Mouse (Mus musculus): ENCODE measurements around the gene Pnpla8. TPM values are rescaled to one million over a fixed set of nuclear protein-coding genes. Genes with fewer than 3 reads are reported as not detected.
"Not testable (repeated sequence)": the region's sequence is repeated elsewhere in the genome, so short reads cannot be mapped to it uniquely, and the experiment has no call there.

Pnpla8 gene
- total RNA-seq (2015) = 33.1 and 39.6 TPM in 2 replicates
- 32.2 and 35.9 TPM in 2 replicates for total RNA-seq (2017)

DNA sequence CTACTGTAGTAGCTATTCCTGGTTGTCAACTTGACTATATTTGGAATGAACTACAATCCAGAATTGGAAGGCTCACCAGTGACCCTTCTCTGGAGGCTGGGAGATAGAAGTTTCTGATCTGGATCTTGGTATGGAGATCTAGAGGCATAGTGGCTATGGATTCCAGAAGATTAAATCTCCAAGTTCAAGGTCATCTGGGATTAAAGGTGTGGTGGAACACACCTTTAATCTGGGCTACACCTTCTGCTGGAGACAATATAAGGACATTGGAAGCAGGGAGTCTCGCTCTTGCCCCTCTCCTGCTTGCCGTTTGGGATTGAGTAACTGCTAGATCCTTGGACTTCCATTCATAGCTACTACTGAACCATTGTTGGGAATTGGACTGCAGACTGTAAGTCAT lies at the start of gene Pnpla8:
Gene Pnpla8, plus strand, starts transcription at position 301 of the 400 bp plus-strand sequence.
- not testable (repeated sequence) for ATAC-seq (replicated peaks; ENCODE audit: poor library complexity)

DNA sequence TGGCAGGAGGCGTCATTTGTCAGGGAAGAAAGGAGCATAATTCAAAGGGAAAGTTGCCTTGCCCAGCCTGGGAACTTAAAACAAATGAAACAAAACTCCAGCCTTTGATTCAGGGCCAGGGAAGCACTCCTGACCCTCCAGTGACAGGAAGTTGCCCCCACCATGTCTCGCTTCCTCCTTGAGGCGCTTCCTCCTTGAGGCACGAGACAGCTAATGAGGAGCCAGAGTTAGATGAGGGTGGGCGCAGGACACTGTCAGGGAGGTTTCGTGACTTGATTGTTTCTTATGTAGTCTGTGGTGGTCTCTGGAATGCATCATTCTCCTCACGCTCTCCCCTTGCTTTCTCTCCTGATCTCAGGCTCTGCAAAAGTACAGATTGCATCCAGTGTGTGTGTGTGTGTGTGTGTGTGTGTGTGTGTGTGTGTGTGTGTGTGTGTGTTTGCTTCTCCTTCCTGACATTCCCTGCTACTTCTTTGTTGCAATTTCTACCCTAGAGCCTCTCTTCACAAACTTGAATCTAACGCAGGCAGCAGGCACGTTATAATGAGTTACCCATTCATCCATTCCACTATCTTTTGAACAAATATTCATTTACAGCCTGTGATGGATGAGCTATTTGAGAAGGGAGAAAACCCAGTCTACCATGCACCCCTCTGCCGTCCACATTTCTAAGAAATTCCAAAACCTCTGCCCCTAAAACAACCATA lies 44.7 kb upstream of the Pnpla8 start:
- ATAC-seq (replicated peaks; ENCODE audit: poor library complexity) = peak; percentile 93

DNA sequence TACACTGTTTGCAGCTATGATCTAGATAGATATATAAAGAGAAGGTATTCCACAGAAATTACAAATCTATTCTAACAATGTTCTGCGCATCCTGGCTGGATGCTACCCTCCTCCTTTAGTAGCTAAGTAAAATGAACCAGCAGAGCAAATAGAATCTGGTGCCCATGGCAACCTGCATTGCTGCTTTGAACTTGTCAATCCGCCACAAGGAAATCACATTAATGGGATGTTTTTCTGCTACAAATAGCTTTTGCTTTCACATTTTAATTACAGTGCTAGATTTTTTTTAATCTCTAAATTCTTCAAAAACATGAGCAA lies 44.2 kb upstream of the Pnpla8 start:
- ATAC-seq (replicated peaks; ENCODE audit: poor library complexity) = no peak

DNA sequence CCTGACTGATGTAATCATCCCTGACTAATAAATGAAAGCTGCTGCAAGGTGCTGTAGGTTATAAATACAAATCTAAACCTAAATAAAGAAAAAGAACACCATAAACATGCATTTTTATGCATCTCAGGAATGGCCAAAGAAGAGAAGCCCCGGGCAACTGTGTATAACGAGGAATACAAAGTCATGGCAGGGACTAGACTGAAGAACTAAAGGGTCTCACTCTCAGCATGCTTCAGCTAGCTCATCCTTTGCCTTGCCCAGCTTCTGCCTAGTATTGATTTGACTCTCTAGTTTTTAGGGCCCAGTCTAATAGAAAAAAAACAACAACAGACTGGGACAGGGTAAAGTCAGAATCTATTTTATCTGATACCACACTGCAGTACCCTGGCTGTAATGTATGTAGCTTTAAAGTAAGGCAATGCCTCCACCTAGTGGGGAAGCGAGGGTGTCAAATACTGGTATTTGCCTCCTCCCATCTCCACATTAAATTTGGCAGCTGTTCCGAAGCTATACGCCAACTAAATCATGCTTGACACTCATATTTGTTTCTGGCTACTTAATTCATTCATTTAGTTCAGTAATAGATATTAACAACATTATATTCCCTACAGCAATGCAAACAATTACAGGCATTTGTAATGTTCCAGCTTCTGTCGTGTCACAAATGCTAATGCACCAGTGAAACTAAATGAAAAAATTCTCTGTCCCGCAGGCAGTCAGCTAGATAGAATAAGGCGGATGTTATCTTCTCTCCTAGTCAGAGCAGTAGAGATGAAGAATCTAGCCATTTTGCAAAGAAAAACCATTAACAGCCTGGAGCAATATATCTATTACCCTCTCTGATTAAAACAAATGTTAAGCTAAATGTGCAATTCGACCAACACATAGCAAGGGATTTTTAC lies 39.8 kb upstream of the Pnpla8 start:
- ATAC-seq (replicated peaks; ENCODE audit: poor library complexity) = peak; percentile 97

DNA sequence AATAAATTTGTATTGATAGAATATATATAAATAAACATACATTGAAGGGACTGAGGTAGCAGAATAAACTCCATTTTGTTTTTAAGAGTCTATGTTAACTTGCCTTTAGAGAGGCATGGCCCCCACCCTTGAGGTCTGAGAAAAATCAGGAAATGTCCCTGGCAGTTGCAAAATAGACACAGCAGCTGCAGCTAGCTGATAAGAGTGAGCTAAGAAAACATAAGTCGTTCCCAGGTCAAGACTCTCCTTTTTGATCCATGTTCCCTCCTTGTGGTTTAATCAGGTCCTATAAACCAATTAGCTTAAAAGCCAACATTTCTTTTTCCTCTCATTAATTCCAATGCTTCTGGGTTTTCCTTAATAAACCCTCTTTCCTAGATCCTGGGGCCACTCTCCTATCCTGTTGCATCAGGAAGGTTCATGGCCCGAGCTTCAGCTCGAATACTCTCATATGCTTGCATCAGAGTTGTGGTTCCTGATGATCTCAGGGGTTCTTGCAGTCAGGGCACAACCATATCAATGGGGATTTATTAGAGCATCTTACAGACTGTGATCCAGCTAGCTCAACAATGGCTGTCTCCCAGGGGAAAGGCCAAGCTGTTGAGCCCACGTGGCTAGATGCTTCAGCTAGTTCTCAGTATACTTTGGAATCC lies 23.2 kb upstream of the Pnpla8 start:
- ATAC-seq (replicated peaks; ENCODE audit: poor library complexity) = peak; percentile 93

DNA sequence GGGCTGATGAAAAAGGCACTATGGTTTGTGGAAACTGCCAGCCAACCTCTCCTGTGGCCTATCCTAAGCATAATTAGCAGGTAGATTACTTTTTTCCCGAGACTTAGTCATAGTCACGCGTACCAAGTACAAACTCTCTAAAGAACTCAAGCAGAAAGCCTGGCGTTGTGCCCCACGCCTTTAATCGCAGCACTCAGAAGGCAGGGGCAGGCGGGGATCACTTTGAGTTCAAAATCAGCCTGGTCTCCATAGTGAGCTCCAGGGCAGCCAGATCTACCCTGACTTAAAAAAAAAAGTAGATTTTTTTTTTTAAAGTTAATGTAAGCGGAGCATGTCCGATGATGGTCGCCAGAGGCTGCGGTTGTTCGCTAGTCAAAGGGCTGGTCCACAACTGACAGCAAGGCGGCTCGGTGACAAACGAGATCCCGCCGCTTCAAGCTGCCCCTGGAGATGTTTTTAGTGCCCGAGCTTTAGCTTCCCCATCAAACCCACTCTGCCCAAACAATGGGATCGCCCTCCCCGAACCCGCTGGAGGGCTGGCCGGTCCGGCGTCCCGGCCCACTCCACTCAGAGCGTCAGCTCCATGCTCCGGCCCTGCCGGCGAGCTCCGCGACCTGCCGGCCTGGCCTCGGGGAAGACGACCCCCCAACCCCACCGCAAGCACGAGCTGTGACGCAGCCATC lies 11.9 kb upstream of the Pnpla8 start:
- peak; percentile 5 for ATAC-seq (replicated peaks; ENCODE audit: poor library complexity)

DNA sequence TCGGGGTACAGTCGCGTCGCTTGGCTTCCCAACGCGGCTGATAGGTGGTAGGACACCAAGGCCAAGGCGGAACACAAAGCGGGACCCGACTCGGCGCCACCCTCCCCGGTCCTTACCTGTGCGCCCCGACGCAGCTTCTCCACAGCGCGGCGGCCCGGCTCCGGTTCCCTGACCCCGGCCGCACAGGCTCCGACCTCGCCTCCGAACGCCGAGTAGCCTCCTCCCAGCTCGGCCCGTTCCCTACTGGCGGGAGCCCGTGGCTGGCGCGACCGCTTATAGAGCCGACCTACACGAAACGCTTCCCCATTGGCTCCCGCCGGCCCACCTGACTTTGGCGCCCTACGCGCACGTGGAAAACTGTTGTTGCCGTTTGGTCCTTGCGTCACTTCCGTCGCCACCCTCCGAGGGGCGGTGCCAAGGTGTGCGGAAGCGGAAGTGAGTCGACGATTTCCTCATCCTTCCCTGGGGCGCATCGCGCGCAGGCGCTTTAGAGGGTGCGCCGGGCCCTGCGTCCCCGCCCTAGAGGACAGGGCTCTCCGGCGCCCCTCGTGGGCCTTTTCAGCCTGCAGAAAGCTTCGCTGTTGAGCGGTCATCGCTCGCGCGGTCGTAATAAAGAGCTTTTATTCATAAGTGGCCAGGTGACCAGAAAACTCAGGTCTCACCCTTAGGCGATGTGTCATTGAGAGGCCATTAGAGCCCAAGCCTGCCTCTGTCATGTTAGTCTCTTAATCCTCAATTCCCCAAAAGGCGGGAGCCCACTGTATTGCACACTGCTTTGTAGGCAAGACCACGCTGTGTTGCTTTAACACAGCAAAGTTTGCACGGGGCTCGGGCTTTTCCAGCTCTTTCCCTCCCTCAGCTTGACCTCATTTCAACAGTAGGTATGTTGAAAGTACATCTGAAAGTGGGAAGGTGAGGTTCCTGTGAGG lies 11.1 kb upstream of the Pnpla8 start, which contains the start of gene Dnajb9:
Gene Dnajb9, minus strand, starts transcription at position 503 of the 929 bp plus-strand sequence.
- ATAC-seq (replicated peaks; ENCODE audit: poor library complexity) = peak; percentile 89

- no peak for ATAC-seq (replicated peaks; ENCODE audit: poor library complexity)
These were observed 9.6 kb upstream of the Pnpla8 start for GRCm38 (mm10) chr12:44211555-44211954.

DNA sequence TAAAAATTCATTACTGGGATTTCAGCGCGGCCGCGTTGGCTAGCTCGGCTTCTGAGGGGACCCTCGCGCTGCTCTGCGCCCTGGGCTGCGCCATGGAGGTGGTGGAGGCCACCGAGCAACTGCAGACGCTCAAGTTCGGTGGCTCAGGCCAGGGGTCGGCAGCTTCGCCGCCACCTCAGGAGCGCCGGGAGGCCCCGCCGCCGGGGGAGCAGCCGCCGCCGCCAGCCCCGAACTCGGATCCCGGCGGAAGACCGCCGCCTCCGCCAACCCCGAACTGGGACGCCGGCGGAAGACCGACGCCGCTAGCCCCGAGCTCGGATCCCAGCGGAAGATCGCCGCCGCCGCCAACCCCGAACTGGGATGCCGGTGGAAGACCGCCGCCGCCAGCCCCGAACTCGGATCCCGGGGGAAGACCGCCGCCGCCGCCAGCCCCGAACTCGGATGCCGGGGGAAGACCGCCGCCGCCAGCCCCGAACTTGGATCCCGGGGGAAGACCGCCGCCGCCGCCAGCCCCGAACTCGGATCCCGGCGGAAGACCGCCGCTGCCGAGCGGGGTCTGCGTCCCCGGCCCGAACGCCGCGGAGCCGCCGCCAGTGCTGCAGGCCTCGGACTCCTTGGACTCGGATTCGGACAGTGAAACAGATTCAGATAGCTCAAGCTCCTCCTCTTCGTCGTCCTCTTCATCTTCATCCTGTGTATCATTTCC lies 634 bp downstream of the Pnpla8 start:
- ATAC-seq (replicated peaks; ENCODE audit: poor library complexity) = peak; percentile 44

DNA sequence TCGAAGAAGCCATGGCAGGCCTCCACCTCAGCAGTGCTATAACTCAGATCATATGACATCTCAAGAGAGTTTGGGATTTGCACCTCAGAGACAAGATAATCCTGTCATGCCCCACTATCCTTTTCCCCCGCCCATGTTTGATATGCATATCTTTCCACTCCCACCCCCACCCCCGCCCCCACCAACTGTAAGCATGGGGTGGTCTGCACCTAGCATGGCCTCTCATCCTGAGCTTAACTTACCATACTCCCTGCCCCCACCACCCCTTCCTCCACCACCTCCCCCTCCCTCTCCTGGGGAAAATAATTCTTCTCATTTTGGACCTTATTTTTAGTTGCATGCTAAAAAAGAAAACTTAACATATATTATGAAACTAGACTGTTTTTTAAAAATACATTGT lies 1.9 kb downstream of the Pnpla8 start:
- ATAC-seq (replicated peaks; ENCODE audit: poor library complexity) = no peak

DNA sequence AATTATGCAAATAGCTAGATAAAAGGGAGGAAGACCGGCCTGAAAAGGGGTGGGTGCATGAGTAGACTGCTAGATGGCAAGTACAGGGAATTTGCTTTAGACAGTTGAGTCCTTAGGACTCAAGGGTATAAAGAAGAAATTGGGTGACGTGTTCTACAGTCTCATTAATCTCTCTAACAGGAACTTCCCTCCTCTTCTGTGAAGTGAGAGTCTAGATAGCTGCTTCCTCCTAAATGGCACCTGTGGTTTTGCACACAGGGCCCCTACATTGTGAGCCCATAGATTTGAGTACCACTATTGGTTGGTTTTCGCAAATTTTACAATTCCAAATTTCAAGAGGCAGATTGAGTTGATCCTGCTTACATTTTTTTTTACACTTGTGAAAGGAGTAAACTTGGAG lies 3.5 kb downstream of the Pnpla8 start:
- ATAC-seq (replicated peaks; ENCODE audit: poor library complexity) = peak; percentile 81

- ATAC-seq (replicated peaks; ENCODE audit: poor library complexity) = no peak
These were observed 19.9 kb downstream of the Pnpla8 start for GRCm38 (mm10) chr12:44241090-44241489.

- no peak for ATAC-seq (replicated peaks; ENCODE audit: poor library complexity)
These were observed 21.2 kb downstream of the Pnpla8 start for GRCm38 (mm10) chr12:44242407-44242806.

GRCm38 (mm10) chr12:44245739-44246138 lies 24.6 kb downstream of the Pnpla8 start:
- no peak for ATAC-seq (replicated peaks; ENCODE audit: poor library complexity)

DNA sequence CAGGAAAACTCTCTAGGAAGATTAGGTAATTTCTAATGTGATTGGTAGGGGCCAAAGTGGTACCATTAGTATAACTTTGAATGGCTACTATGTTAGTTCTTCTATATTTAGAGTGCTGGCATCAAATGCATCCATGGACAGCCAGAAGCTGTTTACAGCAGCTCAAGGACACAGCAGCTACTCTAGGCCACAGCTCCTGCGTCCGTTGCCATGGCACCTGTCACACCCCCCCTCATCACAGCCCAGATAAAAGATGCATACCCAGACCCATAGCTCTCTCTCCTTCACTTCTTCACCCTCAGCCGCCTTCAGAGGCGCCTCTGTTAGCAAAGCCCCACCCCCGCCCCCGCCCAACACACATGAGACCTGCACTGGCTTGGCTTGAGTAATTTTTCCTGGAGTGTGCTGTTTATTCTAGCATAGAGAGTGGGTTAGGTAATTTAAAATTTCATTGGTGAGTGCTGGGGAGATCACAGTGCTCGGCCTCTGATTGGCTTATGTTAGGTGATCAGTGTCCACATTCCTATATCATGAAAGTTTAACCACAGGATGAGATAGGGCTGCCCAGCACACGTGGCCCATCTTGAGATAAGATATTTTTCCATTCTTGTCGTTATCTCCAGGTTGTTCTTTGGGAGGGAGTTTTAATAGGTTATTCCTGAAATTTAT lies 27.3 kb downstream of the Pnpla8 start:
- no peak for ATAC-seq (replicated peaks; ENCODE audit: poor library complexity)

- peak; percentile 63 for ATAC-seq (replicated peaks; ENCODE audit: poor library complexity)
These were observed 41.4 kb downstream of the Pnpla8 start for GRCm38 (mm10) chr12:44262612-44263011.

DNA sequence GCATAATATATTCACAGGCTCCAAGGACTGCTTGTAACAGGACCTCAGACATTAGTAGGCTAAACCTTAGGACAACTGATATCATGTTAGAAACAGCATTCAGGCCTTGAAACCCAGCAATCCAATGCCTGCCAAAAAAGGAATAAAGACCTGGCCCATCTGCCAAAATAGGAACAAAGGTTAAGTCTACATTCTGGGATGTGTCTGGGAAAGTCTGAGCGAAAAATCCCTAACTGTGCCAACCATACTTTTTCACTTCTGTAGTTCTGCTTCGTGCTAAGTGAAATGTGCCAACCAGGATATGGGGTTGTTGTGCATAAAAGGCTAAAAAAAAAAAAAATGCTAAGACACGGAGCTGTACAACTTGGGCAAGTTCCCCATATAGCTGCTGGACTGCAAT lies 44.5 kb downstream of the Pnpla8 start:
- ATAC-seq (replicated peaks; ENCODE audit: poor library complexity) = no peak

- no peak for ATAC-seq (replicated peaks; ENCODE audit: poor library complexity)
These were observed 46.0 kb downstream of the Pnpla8 start for GRCm38 (mm10) chr12:44267196-44267595.

Data from megakaryocyte progenitor cell, adult 5-6 weeks (primary cell).